Mouse (Mus musculus) testis, adult 10 weeks (tissue): Measurements from ENCODE around the gene Zfp87. TPM values are rescaled to one million over a fixed set of nuclear protein-coding genes. Genes with fewer than 3 reads are reported as not detected.

Source experiments
- polyA plus RNA-seq: library from polyadenylated mRNA; stranded (reverse); fragments of 350-450 nt; fragmentation: Illumina TruSeq; extraction: RNeasy Lipid Tissue Mini Kit (QIAGEN cat#74804); gene quantifications from one replicate; pipeline ENCODE4 v1.2.3, GENCODE M21; 2014; ENCODE audit warnings: low read depth, low replicate concordance

Gene Zfp87
- polyA plus RNA-seq: 31.5 TPM

GRCm38 (mm10) chr13:67525753-67526410 is at the start of gene Zfp87, which contains the start of gene Gm26965:
Gene Zfp87 (minus strand): TSS chr13:67526177.
Gene Gm26965 (minus strand): TSS chr13:67526151.

DNA sequence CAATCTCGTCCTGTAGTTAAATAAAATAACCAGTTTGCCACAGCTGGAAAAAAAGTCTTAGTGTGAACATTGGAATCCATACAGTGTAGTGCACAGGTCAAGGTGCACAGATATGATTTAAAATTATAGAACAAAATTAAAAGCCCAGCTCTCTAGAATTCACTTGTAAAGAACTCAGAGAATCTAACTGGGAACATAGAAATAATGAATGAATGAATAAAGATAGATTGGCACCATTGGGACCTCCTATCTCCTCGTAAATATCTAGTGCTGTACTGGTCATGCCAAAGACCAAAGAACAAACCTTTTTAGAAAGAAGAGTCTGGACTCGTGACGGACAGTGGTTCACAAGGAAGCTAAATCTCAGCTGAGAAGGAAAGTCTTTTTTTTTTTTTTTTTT is 27.8 kb upstream of the Zfp87 start, which contains the start of gene Zfp748:
Gene Zfp748 (minus strand): TSS at position 101 of the 400 bp plus-strand sequence.

DNA sequence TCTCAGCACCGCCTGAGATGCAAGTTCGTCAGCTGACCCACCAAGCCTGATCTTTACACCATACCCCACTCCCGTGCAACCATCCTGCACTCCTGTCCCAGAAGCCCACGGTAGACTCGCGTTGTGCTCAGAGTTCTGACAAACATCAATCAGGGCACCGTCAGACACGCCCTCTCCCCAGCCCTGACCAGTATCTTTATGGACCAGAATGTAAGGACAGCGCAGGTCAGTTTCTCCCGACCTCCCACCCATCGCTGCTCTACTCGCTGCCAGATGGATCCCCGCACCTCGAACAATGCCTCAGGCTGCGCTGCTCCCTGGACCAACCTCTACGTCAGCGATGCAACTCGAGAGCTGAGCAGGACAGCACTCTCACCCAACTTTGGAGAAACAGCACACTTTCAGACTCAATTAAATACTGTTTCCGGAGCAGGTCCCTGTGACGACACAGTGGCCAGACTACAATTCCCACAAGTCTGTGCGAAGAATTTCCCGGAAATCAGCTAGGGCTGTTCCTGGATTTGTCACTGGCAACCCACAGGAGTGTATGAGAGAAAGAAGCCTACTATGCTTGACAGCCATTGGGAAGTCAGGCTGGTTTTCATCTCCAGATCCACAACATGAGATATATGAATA is 25.8 kb downstream of the Zfp87 start, which contains the start of gene Zfp58:
Gene Zfp58 (minus strand): TSS at position 472 of the 636 bp plus-strand sequence.

DNA sequence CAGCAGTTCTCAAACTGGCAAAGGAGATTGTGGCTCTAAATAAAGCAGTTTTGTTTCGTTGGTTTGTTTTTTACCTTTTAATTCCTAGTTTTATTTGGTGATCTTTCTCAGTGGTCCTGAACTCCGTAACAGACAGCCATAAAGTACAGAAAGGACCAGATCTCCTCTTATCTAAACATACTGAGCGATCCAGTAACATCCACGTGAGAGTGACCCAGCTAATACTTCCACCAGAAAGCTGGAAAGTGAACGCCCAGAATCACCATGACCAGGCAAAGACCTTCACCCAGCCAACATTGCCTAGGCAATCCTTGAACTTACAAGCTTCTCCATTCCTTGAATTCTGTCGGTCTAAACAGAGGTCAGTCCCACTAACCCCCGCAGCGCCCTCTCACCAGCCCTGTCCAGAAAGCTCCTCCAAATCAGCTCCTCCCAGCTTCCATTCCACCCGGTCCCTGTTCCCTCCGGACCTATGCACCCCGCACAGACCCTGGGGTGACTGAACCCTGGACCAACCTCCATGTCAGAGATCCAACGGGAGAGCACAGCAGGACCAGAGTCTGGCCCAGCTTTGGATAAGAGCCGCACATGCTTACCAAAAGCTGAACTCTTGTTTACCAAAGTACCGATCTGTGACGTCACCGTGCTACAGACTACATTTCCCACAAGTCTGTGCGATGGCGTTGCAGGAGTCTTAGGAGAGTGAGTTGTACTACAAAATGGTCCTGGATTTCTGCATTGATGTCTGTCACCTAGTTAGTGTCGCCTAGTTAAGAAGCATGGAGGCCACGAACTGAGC is 42.2 kb downstream of the Zfp87 start, which contains the start of gene Zfp874b:
Gene Zfp874b (minus strand): TSS at position 634 of the 799 bp plus-strand sequence.

Other genes with a start within 250 kb of the Zfp87 start
- gene Zfp458, start 247.7 kb downstream of the Zfp87 start, polyA plus RNA-seq: 35.9 TPM
- 1.3 TPM for gene Zfp457, start 219.7 kb downstream of the Zfp87 start, polyA plus RNA-seq
- 10.1 TPM for gene Zfp595, start 193.6 kb downstream of the Zfp87 start, polyA plus RNA-seq
- 2.2 TPM for gene Gm28044, start 165.6 kb downstream of the Zfp87 start, polyA plus RNA-seq
- gene Zfp953, start 165.6 kb downstream of the Zfp87 start, polyA plus RNA-seq: 5.3 TPM
- 0.48 TPM for gene Gm28041, start 150.4 kb downstream of the Zfp87 start, polyA plus RNA-seq
- 1.2 TPM for gene Zfp456, start 150.4 kb downstream of the Zfp87 start, polyA plus RNA-seq
- 2.6 TPM for gene Zfp429, start 126.4 kb downstream of the Zfp87 start, polyA plus RNA-seq
- 1.3 TPM for gene Zfp459, start 104.8 kb downstream of the Zfp87 start, polyA plus RNA-seq
- gene Zfp874a, start 74.6 kb downstream of the Zfp87 start, polyA plus RNA-seq: 8.6 TPM
- 4.4 TPM for gene Zfp874b, start 41.9 kb downstream of the Zfp87 start, polyA plus RNA-seq
- 52.5 TPM for gene Zfp58, start 25.6 kb downstream of the Zfp87 start, polyA plus RNA-seq
- not detected for gene Gm26965, start within 50 bp of the Zfp87 start, polyA plus RNA-seq
- 32.6 TPM for gene Zfp748, start 27.7 kb upstream of the Zfp87 start, polyA plus RNA-seq
- gene Zfp729b, start 83.5 kb upstream of the Zfp87 start, polyA plus RNA-seq: 11.3 TPM
- gene Gm49345, start 111.6 kb upstream of the Zfp87 start, polyA plus RNA-seq: not detected
- gene Zfp729a, start 111.6 kb upstream of the Zfp87 start, polyA plus RNA-seq: 4.5 TPM
- gene Zfp738, start 160.9 kb upstream of the Zfp87 start, polyA plus RNA-seq: 11.4 TPM
- gene Zfp65, start 203.0 kb upstream of the Zfp87 start, polyA plus RNA-seq: 19.5 TPM
- gene Zfp85, start 229.1 kb upstream of the Zfp87 start, polyA plus RNA-seq: 9.0 TPM